ENCODE assay signal across 8 mouse cellular contexts in the genomic region with DNA sequence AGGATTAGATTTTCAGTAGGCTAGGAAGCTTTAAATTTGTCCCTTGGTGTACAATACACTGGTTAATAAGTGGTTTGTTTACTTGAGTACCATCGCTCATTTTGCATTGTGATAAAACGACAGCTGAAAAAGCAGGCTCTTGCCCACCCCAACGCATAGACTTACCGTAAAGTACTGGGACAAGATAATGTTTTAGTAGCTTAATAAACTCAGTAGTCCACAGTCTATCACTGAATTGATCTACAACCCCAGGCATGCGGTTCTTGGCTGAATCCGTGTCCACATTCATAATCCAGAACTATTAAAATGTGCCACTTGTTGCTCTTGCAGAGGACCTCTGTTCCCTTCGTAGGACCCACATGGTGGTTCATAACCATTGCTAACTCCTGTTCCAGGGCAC. TPM values are rescaled to one million over a fixed set of nuclear protein-coding genes. Genes with fewer than 3 reads are reported as not detected.
A peak's percentile ranks its signal among the peaks of the same experiment; 100 is the strongest.
DNase-seq lines count a peak whose midpoint lies in the region; ATAC-seq and TF ChIP-seq lines count a peak whose summit lies in the region.

No protein-coding gene starts in this region.

- H3K9ac ChIP-seq in embryonic facial prominence, embryonic 12.5 days: no peak overlapping the region
- H3K9ac ChIP-seq in intestine, embryonic 14.5 days (ENCODE audit: low read length): no peak overlapping the region
- H3K9ac ChIP-seq in midbrain, postnatal 0 days (replicated peaks; ENCODE audit: low read length, poor library complexity, severe bottlenecking): peak overlapping the region; percentile 39; the same call in 1 of the 2 replicates

- no peaks in the 10 kb centered on the region for H3K36me3 ChIP-seq in embryonic facial prominence, embryonic 12.5 days
- 0 out of 2 replicates have a peak, but pooled peaks cover 3% of the 10 kb centered on the region for H3K36me3 ChIP-seq in intestine, embryonic 14.5 days (ENCODE audit: control insufficient read depth, insufficient read depth, low read length)
- H3K36me3 ChIP-seq in midbrain, postnatal 0 days (ENCODE audit: insufficient read depth, low read length): no peaks in the 10 kb centered on the region

- peak overlapping the region; percentile 71 for H3K4me2 ChIP-seq in embryonic facial prominence, embryonic 12.5 days (replicated peaks)
- peak overlapping the region; percentile 78 for H3K4me2 ChIP-seq in intestine, embryonic 14.5 days (ENCODE audit: low read length)
- H3K4me2 ChIP-seq in midbrain, postnatal 0 days (ENCODE audit: low read depth, low read length, poor library complexity, severe bottlenecking): peak overlapping the region; percentile 81

- no peaks in the 10 kb centered on the region for H3K9me3 ChIP-seq in embryonic facial prominence, embryonic 12.5 days
- no peaks in the 10 kb centered on the region for H3K9me3 ChIP-seq in intestine, embryonic 14.5 days (ENCODE audit: control insufficient read depth, low read length)
- no peaks in the 10 kb centered on the region for H3K9me3 ChIP-seq in midbrain, postnatal 0 days (ENCODE audit: low read length)

- 82% methylated on average over 7 of the region's 7 CpGs for WGBS in embryonic facial prominence, embryonic 12.5 days
- 58% methylated on average over 7 of the region's 7 CpGs for WGBS in intestine, embryonic 14.5 days
- 44% methylated on average over 7 of the region's 7 CpGs for WGBS in midbrain, postnatal 0 days

- no peak for DNase-seq in layer of hippocampus, adult 2 months (ENCODE audit: low spot score in 2 of 2)
- DNase-seq in layer of hippocampus, adult 18-20 months (ENCODE audit: low spot score in 2 of 2): no peak
- DNase-seq in intestine, embryonic 14.5 days (ENCODE audit: low spot score): no peak
- DNase-seq in midbrain, postnatal 0 days (ENCODE audit: low spot score): no peak
- DNase-seq in layer of hippocampus, adult 9-11 months: no peak
- no peak for DNase-seq in kidney, postnatal 36 days
- no peak for DNase-seq in gastrocnemius, postnatal 25 days

- TF ChIP-seq CTCF in layer of hippocampus, adult 2 months (conservative IDR thresholded peaks at IDR 0.05): no peak
- no peak for TF ChIP-seq CTCF in midbrain, postnatal 0 days (IDR thresholded peaks at IDR 0.05)

- H3K4me3 ChIP-seq in layer of hippocampus, adult 2 months: peak overlapping the region; percentile 90
- H3K4me3 ChIP-seq in embryonic facial prominence, embryonic 12.5 days: peak overlapping the region; percentile 89
- peak overlapping the region; percentile 96 for H3K4me3 ChIP-seq in intestine, embryonic 14.5 days (ENCODE audit: low read depth, low read length)
- H3K4me3 ChIP-seq in midbrain, postnatal 0 days (ENCODE audit: low read depth, low read length): peak overlapping the region; percentile 94

- peak overlapping the region; percentile 89 for H3K27ac ChIP-seq in layer of hippocampus, adult 2 months
- no peak overlapping the region for H3K27ac ChIP-seq in embryonic facial prominence, embryonic 12.5 days
- H3K27ac ChIP-seq in intestine, embryonic 14.5 days (ENCODE audit: low read depth): no peak overlapping the region
- no peak overlapping the region for H3K27ac ChIP-seq in midbrain, postnatal 0 days (ENCODE audit: low read depth, low read length)

- no peaks in the 10 kb centered on the region for H3K27me3 ChIP-seq in embryonic facial prominence, embryonic 12.5 days
- no peaks in the 10 kb centered on the region for H3K27me3 ChIP-seq in intestine, embryonic 14.5 days (replicated peaks; ENCODE audit: control insufficient read depth, insufficient read depth, low read length)
- H3K27me3 ChIP-seq in midbrain, postnatal 0 days (ENCODE audit: insufficient read depth, low read length): no peaks in the 10 kb centered on the region

- no peak for ATAC-seq in embryonic facial prominence, embryonic 12.5 days (ENCODE audit: insufficient number of reproducible peaks, insufficient read depth, low FRiP score, low TSS enrichment)
- no peak for ATAC-seq in intestine, embryonic 14.5 days (replicated peaks; ENCODE audit: low FRiP score, low TSS enrichment, low read depth)
- ATAC-seq in midbrain, postnatal 0 days (ENCODE audit: low FRiP score): no peak

- H3K4me1 ChIP-seq in embryonic facial prominence, embryonic 12.5 days: peaks cover 22% of the 10 kb centered on the region; the same call in 1 of the 2 replicates
- H3K4me1 ChIP-seq in intestine, embryonic 14.5 days (replicated peaks; ENCODE audit: control insufficient read depth, insufficient read depth, low read length): peaks cover 23% of the 10 kb centered on the region
- H3K4me1 ChIP-seq in midbrain, postnatal 0 days (ENCODE audit: insufficient read depth, low read length): no peaks in the 10 kb centered on the region; the same call in 1 of the 2 replicates

RNA-seq across cellular contexts. Expression of gene Abhd17b, which starts 1.8 kb away (rescaled TPM):
- 10 to 100 TPM; 41.4 to 45.8 TPM for total RNA-seq in layer of hippocampus, adult 2 months (2021)
- 10 to 100 TPM; 40.8 to 44.6 TPM for total RNA-seq in layer of hippocampus, adult 18-20 months (2021)
- polyA plus RNA-seq in embryonic facial prominence, embryonic 12.5 days (2016; fragmentation: Nextera tagmentation; extraction: Ambion mirVana): 39.1 and 41.4 TPM in 2 replicates
- 27.5 and 28.2 TPM in 2 replicates for polyA plus RNA-seq in intestine, embryonic 14.5 days (2014; fragmentation: Nextera tagmentation; extraction: Ambion mirVana)
- 63.4 and 64.0 TPM in 2 replicates for total RNA-seq in midbrain, postnatal 0 days (2014; rRNA removed)
- polyA plus RNA-seq in midbrain, postnatal 0 days (2015; fragmentation: Nextera tagmentation; extraction: Ambion mirVana): 44.4 and 49.0 TPM in 2 replicates
- 10 to 100 TPM; 18.3 to 19.3 TPM for total RNA-seq in gastrocnemius, postnatal 25 days (2021)

RNA-seq across cellular contexts. Expression of gene 1110059E24Rik, which starts 2.0 kb away (rescaled TPM):
- total RNA-seq in layer of hippocampus, adult 2 months (2021): 10 to 100 TPM; 25.0 to 28.2 TPM
- 10 to 100 TPM; 23.2 to 29.0 TPM for total RNA-seq in layer of hippocampus, adult 18-20 months (2021)
- polyA plus RNA-seq in embryonic facial prominence, embryonic 12.5 days (2016; fragmentation: Nextera tagmentation; extraction: Ambion mirVana): 55.3 and 57.0 TPM in 2 replicates
- 66.1 and 68.5 TPM in 2 replicates for polyA plus RNA-seq in intestine, embryonic 14.5 days (2014; fragmentation: Nextera tagmentation; extraction: Ambion mirVana)
- total RNA-seq in midbrain, postnatal 0 days (2014; rRNA removed): 26.3 and 30.5 TPM in 2 replicates
- polyA plus RNA-seq in midbrain, postnatal 0 days (2015; fragmentation: Nextera tagmentation; extraction: Ambion mirVana): 56.6 and 60.8 TPM in 2 replicates
- total RNA-seq in gastrocnemius, postnatal 25 days (2021): 1 to 10 TPM; 8.1 to 9.7 TPM
